Mouse (Mus musculus) lung, embryonic 14.5 days (tissue): ENCODE measurements at regions not wholly inside any gene's neighbourhood (a gene's known extent, or its start where the extent isn't known, plus 50 kb on each side); places are given as distances from the start of the nearest gene placed in this dataset.
"Not testable (repeated sequence)": the region's sequence is repeated elsewhere in the genome, so short reads cannot be mapped to it uniquely, and the experiment has no call there.

Experiments used
- ATAC-seq: fragments of 200-750 bp; cut with Nextera tagmentation; 2 replicates; pipeline ENCODE4 v1.8.0; 2017; ENCODE audit warnings: mild to moderate bottlenecking, moderate TSS enrichment, moderate library complexity; ENCODE audit not compliant: insufficient read depth
- DNase-seq: peaks from one replicate; pipeline ENCODE4 v3.0.0-alpha.2; 2015
- H3K27ac ChIP-seq: fragments of 300-500 bp; sonication (generic); 2 replicates; pipeline ENCODE4 v1.5.1; 2014; ENCODE audit warnings: low read depth, mild to moderate bottlenecking, moderate library complexity
- H3K27me3 ChIP-seq: fragments of 300-500 bp; sonication (generic); 2 replicates; pipeline ENCODE4 v1.6.1; 2014; ENCODE audit warnings: low read length, control low read depth; ENCODE audit not compliant: insufficient read depth
- H3K36me3 ChIP-seq: fragments of 300-500 bp; sonication (generic); 2 replicates; pipeline ENCODE4 v1.6.1; 2014; ENCODE audit warnings: control low read depth; ENCODE audit not compliant: insufficient read depth
- H3K4me1 ChIP-seq: fragments of 300-500 bp; sonication (generic); 2 replicates; pipeline ENCODE4 v1.6.1; 2014; ENCODE audit warnings: antibody characterized with exemption, control low read depth; ENCODE audit not compliant: insufficient read depth
- H3K4me2 ChIP-seq: fragments of 300-500 bp; sonication (generic); 2 replicates; pipeline ENCODE4 v1.6.1; 2014; ENCODE audit warnings: mild to moderate bottlenecking
- H3K4me3 ChIP-seq: fragments of 300-500 bp; sonication (generic); 2 replicates; pipeline ENCODE4 v1.5.1; 2014; ENCODE audit warnings: low read depth, low read length
- H3K9ac ChIP-seq: fragments of 300-500 bp; sonication (generic); 2 replicates; pipeline ENCODE4 v1.6.1; 2014
- H3K9me3 ChIP-seq: fragments of 300-500 bp; sonication (generic); 2 replicates; pipeline ENCODE4 v1.6.1; 2016; ENCODE audit warnings: low read depth, low read length, control low read depth
- CTCF ChIP-seq: IDR thresholded peaks from 2 replicates; pipeline ENCODE4 v1.5.1; 2016; ENCODE audit warnings: antibody characterized with exemption, low read depth
- WGBS: fragments of 180-500 bp; shearing (Covaris S2); extraction: QIAGEN DNeasy Blood & Tissue Kit; methylation state at CpG from one replicate; pipeline ENCODE4 v1.1.7; 2014; 5-methylcytosine and 5-hydroxymethylcytosine counted together

DNA sequence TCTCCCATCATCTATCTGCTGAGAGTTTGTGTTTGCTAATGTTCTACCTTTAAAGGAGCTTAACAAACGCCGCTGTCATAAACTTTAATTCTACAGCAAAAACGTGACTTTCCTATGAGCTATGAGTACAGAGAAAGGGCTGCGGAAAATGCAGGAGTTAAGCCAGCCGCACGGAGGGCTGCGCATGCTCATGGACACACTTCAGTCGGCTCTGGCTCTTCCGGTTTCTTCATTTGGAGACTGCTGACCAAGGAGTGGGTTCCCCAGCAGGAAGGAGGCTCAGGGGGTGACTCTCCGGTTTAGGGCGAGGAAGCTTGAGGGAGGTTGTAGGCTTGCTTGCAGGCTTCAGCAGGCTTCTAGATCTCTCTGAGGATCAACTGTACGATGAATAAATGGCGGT is 59.3 kb downstream of the Sox2 start:
- Histone ChIP-seq H3K27ac (no peak overlapping the region), H3K9me3 (no peaks in the 10 kb centered on the region), H3K36me3 (no peaks in the 10 kb centered on the region), H3K4me3 (no peak overlapping the region), H3K27me3 (no peaks in the 10 kb centered on the region), H3K9ac (no peak overlapping the region), H3K4me2 (no peak overlapping the region), H3K4me1 (no peaks in the 10 kb centered on the region)
- WGBS = 80% methylated on average over 13 of the region's 13 CpGs
- no peak for ATAC-seq
- no peak for DNase-seq
- TF ChIP-seq CTCF = no peak

GRCm38 (mm10) chr3:34712137-34712536 is 61.9 kb downstream of the Sox2 start:
- not testable (repeated sequence) for H3K4me1 ChIP-seq, DNase-seq, H3K27ac ChIP-seq, H3K27me3 ChIP-seq, H3K4me2 ChIP-seq, H3K4me3 ChIP-seq, H3K9me3 ChIP-seq, H3K36me3 ChIP-seq, ATAC-seq, H3K9ac ChIP-seq
- 79% methylated on average over 7 of the region's 7 CpGs for WGBS

DNA sequence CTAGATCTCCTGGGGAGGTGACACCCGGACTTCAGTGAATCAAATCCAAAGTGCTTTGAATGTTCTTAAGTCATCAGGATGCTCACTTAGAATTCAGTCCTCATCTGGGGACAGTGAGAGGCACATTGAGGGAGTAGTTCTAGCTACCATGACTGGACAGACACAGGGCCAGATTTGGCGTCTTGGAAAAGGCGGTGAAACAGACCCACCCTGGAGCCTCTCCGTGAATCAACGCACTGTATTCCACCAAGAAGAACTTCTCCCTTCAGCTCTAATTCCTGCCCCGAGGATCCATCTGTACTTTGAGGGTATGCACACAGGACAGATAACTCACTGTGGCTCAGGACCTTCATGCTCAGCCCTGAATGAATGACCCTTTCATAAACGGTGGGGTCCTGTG is 72.3 kb downstream of the Sox2 start:
- Histone ChIP-seq H3K4me2 (no peak overlapping the region), H3K9ac (no peak overlapping the region), H3K4me1 (no peaks in the 10 kb centered on the region), H3K36me3 (no peaks in the 10 kb centered on the region), H3K9me3 (no peaks in the 10 kb centered on the region), H3K27me3 (no peaks in the 10 kb centered on the region), H3K27ac (no peak overlapping the region), H3K4me3 (no peak overlapping the region)
- 78% methylated on average over 7 of the region's 7 CpGs for WGBS
- DNase-seq (no peak), ATAC-seq (no peak)
- no peak for TF ChIP-seq CTCF

DNA sequence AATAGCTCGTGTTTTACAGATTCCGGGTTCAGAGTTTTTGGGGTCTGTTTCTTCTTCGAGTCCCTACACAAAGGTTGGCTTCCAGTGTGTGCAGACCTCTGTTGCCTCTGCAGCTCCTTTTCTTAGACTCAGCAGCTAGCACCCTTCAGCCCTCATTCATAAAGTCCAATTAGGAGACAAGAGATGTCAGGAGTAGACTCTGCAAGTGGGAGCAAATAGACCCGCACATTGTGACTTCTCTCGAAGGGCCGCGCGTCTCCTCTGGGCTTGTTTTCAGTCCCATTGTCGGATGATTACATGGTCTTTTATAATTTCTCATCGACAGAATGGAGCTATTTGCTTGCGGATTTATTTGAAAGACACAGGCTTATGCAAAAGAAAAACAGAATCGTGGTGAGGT is 76.8 kb downstream of the Sox2 start:
- H3K36me3 ChIP-seq = no peaks in the 10 kb centered on the region
- DNase-seq (no peak), ATAC-seq (no peak)
- 80% methylated on average over 12 of the region's 12 CpGs for WGBS
- H3K4me1 ChIP-seq = no peaks in the 10 kb centered on the region
- no peak overlapping the region for H3K4me2 ChIP-seq
- H3K9ac ChIP-seq = no peak overlapping the region
- H3K27me3 ChIP-seq = no peaks in the 10 kb centered on the region
- no peak overlapping the region for H3K4me3 ChIP-seq
- no peak overlapping the region for H3K27ac ChIP-seq
- TF ChIP-seq CTCF = no peak
- H3K9me3 ChIP-seq = no peaks in the 10 kb centered on the region

DNA sequence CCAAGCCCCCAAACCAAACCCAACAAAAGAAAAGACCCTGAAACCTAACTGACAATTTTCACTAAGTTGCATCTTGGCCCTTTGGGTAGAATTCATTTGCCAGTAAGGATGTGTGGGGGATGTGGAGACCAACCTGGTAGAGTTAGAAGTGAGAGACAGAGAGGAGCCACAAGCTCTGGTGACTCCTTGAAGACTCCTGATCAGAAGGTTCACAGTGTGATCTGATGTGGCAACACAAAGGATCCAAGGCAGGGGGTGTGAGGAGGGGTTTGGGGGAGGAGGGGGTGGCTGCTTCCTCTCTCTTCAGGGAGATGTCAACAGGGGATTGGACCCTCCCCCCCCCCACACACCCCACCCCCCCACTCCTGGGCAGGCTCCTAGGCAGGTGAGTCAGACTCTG is 78.1 kb downstream of the Sox2 start:
- no peak for TF ChIP-seq CTCF
- Histone ChIP-seq H3K27ac (no peak overlapping the region), H3K4me2 (no peak overlapping the region), H3K36me3 (no peaks in the 10 kb centered on the region), H3K27me3 (no peaks in the 10 kb centered on the region), H3K4me3 (no peak overlapping the region), H3K4me1 (no peaks in the 10 kb centered on the region), H3K9ac (no peak overlapping the region), H3K9me3 (no peaks in the 10 kb centered on the region)
- ATAC-seq (no peak), DNase-seq (no peak)

- no peak overlapping the region for H3K4me2 ChIP-seq
- no peaks in the 10 kb centered on the region for H3K27me3 ChIP-seq
- H3K4me1 ChIP-seq = no peaks in the 10 kb centered on the region
- no peaks in the 10 kb centered on the region for H3K9me3 ChIP-seq
- no peaks in the 10 kb centered on the region for H3K36me3 ChIP-seq
- TF ChIP-seq CTCF = no peak
- DNase-seq (no peak), ATAC-seq (no peak)
- H3K27ac ChIP-seq = no peak overlapping the region
- H3K9ac ChIP-seq = no peak overlapping the region
- WGBS = 85% methylated on average over 5 of the region's 5 CpGs
- no peak overlapping the region for H3K4me3 ChIP-seq
Measured at GRCm38 (mm10) chr3:34734966-34735365, 84.8 kb downstream of the Sox2 start.

DNA sequence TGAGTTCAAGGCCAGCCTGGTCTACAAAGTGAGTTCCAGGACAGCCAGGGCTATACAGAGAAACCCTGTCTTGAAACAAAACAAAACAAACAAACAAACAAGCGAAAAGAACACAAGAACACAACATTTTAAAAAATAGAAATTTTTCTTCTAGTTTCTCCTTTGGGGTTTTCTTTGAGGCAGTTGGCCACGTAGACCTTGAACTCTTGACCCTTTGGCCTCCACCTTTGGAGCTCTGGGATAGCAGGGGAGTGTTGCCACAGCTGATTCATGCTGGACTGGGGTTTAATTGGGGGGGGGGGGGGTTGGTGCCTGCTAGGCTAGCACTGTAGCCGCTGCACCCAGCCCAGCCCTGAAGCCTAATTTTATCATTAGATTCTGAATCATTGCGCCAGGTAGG is 87.8 kb downstream of the Sox2 start:
- Histone ChIP-seq H3K27me3 (no peaks in the 10 kb centered on the region), H3K27ac (no peak overlapping the region), H3K4me1 (no peaks in the 10 kb centered on the region), H3K4me3 (no peak overlapping the region), H3K36me3 (no peaks in the 10 kb centered on the region), H3K9me3 (no peaks in the 10 kb centered on the region), H3K9ac (no peak overlapping the region), H3K4me2 (no peak overlapping the region)
- DNase-seq (no peak), ATAC-seq (no peak)
- 82% methylated on average over 4 of the region's 4 CpGs for WGBS
- no peak for TF ChIP-seq CTCF

DNA sequence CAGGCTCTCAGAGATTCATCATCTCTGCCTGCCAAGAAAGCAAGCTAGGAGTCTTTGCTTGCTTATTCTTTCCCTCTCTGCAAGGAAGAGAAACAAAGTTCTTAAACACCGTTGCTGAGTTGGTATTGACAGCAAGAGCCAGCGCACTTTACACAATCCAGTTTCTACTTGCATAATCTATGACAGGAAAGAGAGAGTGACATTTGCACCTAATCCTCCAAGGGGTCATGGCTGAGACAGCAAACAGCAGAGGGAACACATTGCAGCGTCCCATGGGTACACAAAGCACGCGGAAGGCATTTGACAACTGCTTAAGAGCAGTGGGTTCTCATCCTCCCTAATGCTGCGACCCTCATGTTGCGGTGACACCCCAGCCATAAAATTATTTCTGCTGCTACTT is 88.7 kb downstream of the Sox2 start:
- Histone ChIP-seq H3K4me3 (no peak overlapping the region), H3K27me3 (no peaks in the 10 kb centered on the region), H3K9me3 (no peaks in the 10 kb centered on the region), H3K4me1 (no peaks in the 10 kb centered on the region), H3K9ac (no peak overlapping the region), H3K36me3 (no peaks in the 10 kb centered on the region), H3K27ac (no peak overlapping the region), H3K4me2 (no peak overlapping the region)
- no peak for TF ChIP-seq CTCF
- ATAC-seq = no peak
- WGBS = 39% methylated on average over 7 of the region's 7 CpGs
- DNase-seq = no peak
